Mouse (Mus musculus) MEL (cell line): ENCODE results near the gene Fndc3b. TPM values are rescaled to one million over a fixed set of nuclear protein-coding genes. Genes with fewer than 3 reads are reported as not detected.

Experiments
- DNase-seq: peaks from one replicate; pipeline ENCODE4 v3.0.0; 2011; ENCODE audit warnings: low read depth, low spot score
- H3K27ac ChIP-seq: 2 replicates; pipeline ENCODE4 v1.5.1; 2012; ENCODE audit warnings: low read depth, mild to moderate bottlenecking, control low read depth, low read length, moderate library complexity; ENCODE audit not compliant: control insufficient read depth
- H3K27me3 ChIP-seq, 2 experiments: fragments of 150-350 bp in 1 of 2; sonication (generic) in 1 of 2; 2 replicates each; pipeline ENCODE4 v1.6.1; 2012; ENCODE audit warnings: low read length in 2 of 2, mild to moderate bottlenecking in 2 of 2, improper control_type of control experiment in 1 of 2, moderate library complexity in 1 of 2; ENCODE audit not compliant: insufficient read depth in 2 of 2, control insufficient read depth in 1 of 2
- H3K36me3 ChIP-seq, 2 experiments: 2 replicates each; pipeline ENCODE4 v1.6.1; 2012 to 2014; ENCODE audit warnings: low read length in 2 of 2, improper control_type of control experiment in 1 of 2, inconsistent platforms in 1 of 2, mild to moderate bottlenecking in 1 of 2; ENCODE audit not compliant: insufficient read depth in 2 of 2, control insufficient read depth in 1 of 2
- H3K4me1 ChIP-seq, 2 experiments: fragments of 150-350 bp in 1 of 2; sonication (generic) in 1 of 2; 2 replicates each; pipeline ENCODE4 v1.6.1; 2012; ENCODE audit warnings: low read length in 2 of 2, improper control_type of control experiment in 1 of 2, mild to moderate bottlenecking in 1 of 2; ENCODE audit not compliant: insufficient read depth in 2 of 2, control insufficient read depth in 1 of 2
- H3K4me3 ChIP-seq, 2 experiments: fragments of 150-350 bp in 1 of 2; sonication (generic) in 1 of 2; 2 replicates each; pipeline ENCODE4 v1.5.1; 2012; ENCODE audit warnings: low read depth in 2 of 2, low read length in 2 of 2, mild to moderate bottlenecking in 2 of 2, moderate library complexity in 2 of 2, control low read depth in 1 of 2, improper control_type of control experiment in 1 of 2; ENCODE audit not compliant: control insufficient read depth in 1 of 2, insufficient read depth in 1 of 2
- H3K79me2 ChIP-seq: 2 replicates; pipeline ENCODE4 v1.6.1; 2012; ENCODE audit warnings: mild to moderate bottlenecking, low read length, moderate library complexity; ENCODE audit not compliant: control insufficient read depth, poor library complexity, insufficient read depth
- H3K9ac ChIP-seq: 2 replicates; pipeline ENCODE4 v1.6.1; 2012; ENCODE audit warnings: low read depth, mild to moderate bottlenecking, control low read depth, low read length, moderate library complexity; ENCODE audit not compliant: control insufficient read depth, poor library complexity, severe bottlenecking
- H3K9me3 ChIP-seq: fragments of 150-350 bp; sonication (generic); replicated peaks from 2 replicates; pipeline ENCODE4 v1.6.1; 2012; ENCODE audit warnings: mild to moderate bottlenecking, low read length, improper control_type of control experiment, moderate library complexity; ENCODE audit not compliant: insufficient read depth
- CHD1 ChIP-seq: IDR thresholded peaks from 2 replicates; pipeline ENCODE4 v1.6.1; 2012; ENCODE audit warnings: low read depth, mild to moderate bottlenecking, inconsistent platforms, low read length, improper control_type of control experiment
- E2F4 ChIP-seq: IDR thresholded peaks from 2 replicates; pipeline ENCODE4 v1.6.1; 2011; ENCODE audit warnings: low read depth, low read length, improper control_type of control experiment, borderline replicate concordance
- ELF1 ChIP-seq: IDR thresholded peaks from 2 replicates; pipeline ENCODE4 v1.6.1; 2014; ENCODE audit warnings: low read depth, mild to moderate bottlenecking, inconsistent platforms, low read length, improper control_type of control experiment, moderate library complexity
- GABPA ChIP-seq: IDR thresholded peaks from 2 replicates; pipeline ENCODE4 v1.6.1; 2012; ENCODE audit warnings: low read depth, mild to moderate bottlenecking, inconsistent platforms, low read length, improper control_type of control experiment, moderate library complexity
- GATA1 ChIP-seq: IDR thresholded peaks from 2 replicates; pipeline ENCODE4 v1.6.1; 2011; ENCODE audit warnings: low read depth, low read length, improper control_type of control experiment
- JUND ChIP-seq: IDR thresholded peaks from 2 replicates; pipeline ENCODE4 v1.6.1; 2011; ENCODE audit warnings: low read depth, mild to moderate bottlenecking, improper control_type of control experiment, low read length
- MAFK ChIP-seq: IDR thresholded peaks from 2 replicates; pipeline ENCODE4 v1.6.1; 2011; ENCODE audit warnings: low read depth, mild to moderate bottlenecking, low read length, improper control_type of control experiment, borderline replicate concordance
- MEF2A ChIP-seq: IDR thresholded peaks from 2 replicates; pipeline ENCODE4 v1.6.1; 2014; ENCODE audit warnings: low read depth, mild to moderate bottlenecking, inconsistent platforms, low read length, improper control_type of control experiment; ENCODE audit not compliant: poor library complexity, insufficient replicate concordance, severe bottlenecking; ENCODE audit errors: extremely low read depth
- MXI1 ChIP-seq: IDR thresholded peaks from 2 replicates; pipeline ENCODE4 v1.6.1; 2011; ENCODE audit warnings: mild to moderate bottlenecking, low read depth, low read length, improper control_type of control experiment
- MYC ChIP-seq: IDR thresholded peaks from 2 replicates; pipeline ENCODE4 v1.6.1; 2011; ENCODE audit warnings: low read depth, mild to moderate bottlenecking, low read length, improper control_type of control experiment, moderate library complexity
- NELFE ChIP-seq: IDR thresholded peaks from 2 replicates; pipeline ENCODE4 v1.6.1; 2011; ENCODE audit warnings: low read depth, low read length, improper control_type of control experiment
- NRF1 ChIP-seq: IDR thresholded peaks from 2 replicates; pipeline ENCODE4 v1.6.1; 2014; ENCODE audit warnings: low read depth, mild to moderate bottlenecking, inconsistent platforms, low read length, improper control_type of control experiment, moderate library complexity; ENCODE audit not compliant: poor library complexity, insufficient read depth, severe bottlenecking
- POLR2A ChIP-seq, 2 experiments: IDR thresholded peaks; 2 replicates each; pipeline ENCODE4 v1.6.1; 2011 to 2012; ENCODE audit warnings: low read length in 2 of 2, mild to moderate bottlenecking in 2 of 2, control low read depth in 1 of 2, improper control_type of control experiment in 1 of 2, low read depth in 1 of 2, moderate library complexity in 1 of 2; ENCODE audit not compliant: control insufficient read depth in 1 of 2, insufficient read depth in 1 of 2, poor library complexity in 1 of 2
- POLR2AphosphoS2 ChIP-seq: IDR thresholded peaks from 2 replicates; pipeline ENCODE4 v1.6.1; 2011; ENCODE audit warnings: low read length, improper control_type of control experiment
- POLR2AphosphoS5 ChIP-seq: IDR thresholded peaks from 2 replicates; pipeline ENCODE4 v1.6.1; 2012; ENCODE audit warnings: low read depth, borderline replicate concordance, mild to moderate bottlenecking, inconsistent platforms, low read length, moderate library complexity, mixed read lengths
- RAD21 ChIP-seq: IDR thresholded peaks from 2 replicates; pipeline ENCODE4 v1.6.1; 2011; ENCODE audit warnings: mild to moderate bottlenecking, low read depth, low read length, improper control_type of control experiment
- RCOR1 ChIP-seq: IDR thresholded peaks from 2 replicates; pipeline ENCODE4 v1.6.1; 2012; ENCODE audit warnings: low read depth, mild to moderate bottlenecking, inconsistent platforms, low read length, improper control_type of control experiment
- SIN3A ChIP-seq: IDR thresholded peaks from 2 replicates; pipeline ENCODE4 v1.6.1; 2012; ENCODE audit warnings: low read length, improper control_type of control experiment, inconsistent platforms
- TAL1 ChIP-seq: IDR thresholded peaks from 2 replicates; pipeline ENCODE4 v1.6.1; 2012; ENCODE audit warnings: mild to moderate bottlenecking, inconsistent platforms, low read length, moderate library complexity, mixed read lengths
- USF1 ChIP-seq: IDR thresholded peaks from 2 replicates; pipeline ENCODE4 v1.6.1; 2014; ENCODE audit warnings: low read depth, mild to moderate bottlenecking, inconsistent platforms, low read length, improper control_type of control experiment, moderate library complexity
- USF2 ChIP-seq, 2 experiments: IDR thresholded peaks; 2 replicates each; pipeline ENCODE4 v1.6.1; 2011 to 2012; ENCODE audit warnings: improper control_type of control experiment in 2 of 2, low read length in 2 of 2, borderline replicate concordance in 1 of 2, inconsistent platforms in 1 of 2, low read depth in 1 of 2, mild to moderate bottlenecking in 1 of 2; ENCODE audit not compliant: insufficient read depth in 1 of 2
- ZNF384 ChIP-seq: IDR thresholded peaks from 2 replicates; pipeline ENCODE4 v1.6.1; 2012; ENCODE audit warnings: low read depth, mild to moderate bottlenecking, inconsistent platforms, low read length, improper control_type of control experiment
- polyA plus RNA-seq, 2 experiments: library from polyadenylated mRNA; stranded (reverse) in 1 of 2; unstranded in 1 of 2; fragments of >175 nt in 1 of 2; fragments of >200 nt in 1 of 2; gene quantifications; 2 replicates each; pipeline versions ENCODE4 v1.2.1 to v1.2.4; 2012; ENCODE audit warnings: low replicate concordance in 2 of 2, low read depth in 1 of 2; ENCODE audit not compliant: insufficient read length in 2 of 2, insufficient read depth in 1 of 2, missing spikeins in 1 of 2
- total RNA-seq: library from RNA; depleted of rRNA; stranded (reverse); fragments of 300-350 nt; gene quantifications from 2 replicates; pipeline ENCODE4 v1.2.3, GENCODE M21; 2012

Gene Fndc3b
- total and polyA plus RNA-seq, 3 experiments, result not detected

DNA sequence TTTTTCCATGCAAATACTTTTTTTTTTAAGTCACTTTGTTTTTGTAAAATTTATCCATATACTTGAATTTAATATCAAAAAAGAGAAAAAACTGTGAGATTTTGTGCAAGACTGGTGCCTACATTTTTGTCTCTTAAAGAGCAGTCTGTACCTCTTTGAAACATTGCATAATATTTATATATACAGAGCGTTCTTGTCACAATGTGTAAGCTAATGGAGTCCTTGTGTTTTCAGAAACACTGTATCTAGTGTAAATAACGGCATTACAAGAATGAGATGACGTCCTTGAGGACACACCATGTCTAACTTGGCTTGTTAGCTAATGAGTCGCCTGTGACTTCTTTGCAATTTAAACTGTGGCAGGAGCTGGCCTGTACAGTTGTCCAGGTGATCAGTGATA is 333.2 kb downstream of the Fndc3b start:
- Histone ChIP-seq H3K4me3 (no peak overlapping the region), H3K36me3 (no peaks in the 10 kb centered on the region), H3K9me3 (no peaks in the 10 kb centered on the region), H3K4me1 (no peaks in the 10 kb centered on the region), H3K9ac (no peak overlapping the region), H3K27me3 (no peaks in the 10 kb centered on the region), H3K27ac (no peak overlapping the region), H3K79me2 (no peaks in the 10 kb centered on the region)
- no peak for DNase-seq
- TF ChIP-seq ZNF384 (no peak), GABPA (no peak), SIN3A (no peak), POLR2A (IDR thresholded peaks at IDR 0.05; ENCODE audit: control insufficient read depth in 1 of 2, insufficient read depth in 1 of 2, low read depth in 1 of 2, low read length in 2 of 2, poor library complexity in 1 of 2) (no peak), NELFE (no peak), MYC (no peak), RCOR1 (no peak), E2F4 (no peak)

GRCm38 (mm10) chr3:27374396-27374795 is 336.7 kb downstream of the Fndc3b start:
- DNase-seq, result no peak
- Histone ChIP-seq H3K27me3 (no peaks in the 10 kb centered on the region), H3K36me3 (no peaks in the 10 kb centered on the region), H3K9me3 (no peaks in the 10 kb centered on the region), H3K27ac (no peak overlapping the region), H3K79me2 (no peaks in the 10 kb centered on the region), H3K9ac (no peak overlapping the region), H3K4me3 (no peak overlapping the region), H3K4me1 (no peaks in the 10 kb centered on the region)
- TF ChIP-seq GATA1 (no peak), ELF1 (no peak), RCOR1 (no peak), SIN3A (no peak), NRF1 (no peak), E2F4 (no peak), MAFK (no peak), JUND (no peak), POLR2AphosphoS5 (no peak), RAD21 (no peak), POLR2AphosphoS2 (no peak), USF1 (no peak), CHD1 (no peak), MXI1 (no peak), POLR2A (IDR thresholded peaks at IDR 0.05; ENCODE audit: control insufficient read depth in 1 of 2, insufficient read depth in 1 of 2, low read depth in 1 of 2, low read length in 2 of 2, poor library complexity in 1 of 2) (no peak), TAL1 (no peak), USF2 (IDR thresholded peaks at IDR 0.05; ENCODE audit: borderline replicate concordance in 1 of 2, insufficient read depth in 1 of 2, low read depth in 1 of 2, low read length in 2 of 2) (no peak), MEF2A (no peak)
